Mouse (Mus musculus): ENCODE measurements around the gene Gm2a. TPM values are rescaled to one million over a fixed set of nuclear protein-coding genes. Genes with fewer than 3 reads are reported as not detected.

Gene Gm2a
- 32.8 TPM for polyA plus RNA-seq (2014; fragmentation: Illumina TruSeq; extraction: RNeasy Lipid Tissue Mini Kit (QIAGEN cat#74804); ENCODE audit: insufficient read depth, low read depth, low replicate concordance)

DNA sequence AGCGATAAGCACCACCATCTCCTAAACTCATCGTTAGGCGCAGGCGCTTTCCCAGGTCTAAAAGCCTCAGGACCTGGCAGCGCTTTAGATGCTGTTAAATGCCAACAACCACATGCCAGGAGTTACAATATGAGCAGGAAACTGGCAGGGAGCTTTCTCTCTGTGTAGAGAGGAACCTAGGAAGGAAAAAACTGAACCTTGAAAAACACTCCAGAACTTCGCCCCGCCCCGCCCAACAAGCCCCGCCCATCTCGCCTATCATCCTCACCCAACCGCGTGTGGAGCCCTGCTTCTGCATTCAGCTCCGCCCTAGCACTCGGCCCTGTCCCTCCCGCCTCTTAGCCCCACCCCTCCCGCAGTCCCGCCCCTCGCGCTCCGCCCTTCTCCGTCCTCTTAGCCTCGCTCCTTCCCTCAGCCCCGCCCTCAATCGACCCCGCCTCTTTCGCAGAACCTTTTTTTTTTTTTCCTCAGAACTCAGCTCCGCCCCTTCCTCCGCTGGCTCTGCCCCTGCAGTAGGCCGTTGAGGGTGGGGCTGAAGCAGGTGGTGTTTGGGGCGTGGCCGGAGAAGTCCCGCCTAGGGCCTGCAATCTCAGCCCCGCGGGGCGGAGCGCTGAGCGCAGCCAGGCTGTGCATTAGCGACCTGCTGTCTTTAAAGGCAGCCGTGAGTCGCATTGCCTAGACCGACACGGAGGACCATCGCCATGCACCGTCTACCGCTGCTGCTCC lies at the start of gene Gm2a:
TSS of gene Gm2a (plus strand) at position 653 of the 726 bp plus-strand sequence.

DNA sequence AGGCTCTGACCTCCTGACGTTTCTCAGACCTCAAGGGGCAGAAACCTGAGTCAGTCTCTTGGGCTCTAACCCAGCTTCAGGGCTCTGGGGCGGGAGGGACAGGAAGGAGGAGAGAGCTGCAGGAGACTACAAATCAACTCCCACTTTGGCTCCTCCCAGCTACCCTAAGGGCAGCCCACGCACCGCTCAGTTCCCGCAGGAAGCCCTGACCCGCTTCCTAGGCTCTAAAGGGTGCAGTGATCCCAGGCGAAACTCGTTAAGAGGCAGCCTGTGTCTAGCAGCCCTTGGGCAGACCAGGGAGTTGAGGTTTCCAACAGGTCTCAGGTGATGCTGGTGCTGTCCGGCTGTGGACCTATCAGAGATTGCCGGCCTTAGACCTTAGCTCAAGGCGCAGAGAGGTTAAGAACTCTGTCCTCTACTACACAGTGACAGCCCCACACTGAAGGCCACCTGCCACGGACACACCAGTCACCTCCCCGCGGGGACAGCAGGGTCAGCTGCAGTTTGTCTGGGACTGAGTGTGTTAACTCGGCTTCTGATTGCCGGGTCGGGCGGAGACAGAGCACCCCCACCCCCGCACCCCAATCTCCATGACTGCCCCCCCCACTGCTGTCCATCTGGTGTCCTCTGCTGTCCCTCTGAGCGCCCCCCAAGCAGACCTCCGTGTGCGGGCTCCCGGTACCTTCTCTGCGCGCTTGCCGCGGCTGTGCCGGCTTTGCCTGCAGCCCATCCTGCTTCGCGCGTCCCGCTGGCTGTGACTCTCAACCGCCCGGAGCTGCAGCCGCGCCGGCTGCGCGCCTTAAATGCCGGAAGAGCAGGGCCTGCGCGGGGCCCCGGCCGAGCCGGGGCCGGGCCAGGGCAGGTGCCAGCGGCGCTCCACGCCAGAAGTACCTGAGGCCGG lies 20.3 kb upstream of the Gm2a start, which contains the start of gene Ccdc69:
TSS of gene Ccdc69 (minus strand) at position 801 of the 901 bp plus-strand sequence.

DNA sequence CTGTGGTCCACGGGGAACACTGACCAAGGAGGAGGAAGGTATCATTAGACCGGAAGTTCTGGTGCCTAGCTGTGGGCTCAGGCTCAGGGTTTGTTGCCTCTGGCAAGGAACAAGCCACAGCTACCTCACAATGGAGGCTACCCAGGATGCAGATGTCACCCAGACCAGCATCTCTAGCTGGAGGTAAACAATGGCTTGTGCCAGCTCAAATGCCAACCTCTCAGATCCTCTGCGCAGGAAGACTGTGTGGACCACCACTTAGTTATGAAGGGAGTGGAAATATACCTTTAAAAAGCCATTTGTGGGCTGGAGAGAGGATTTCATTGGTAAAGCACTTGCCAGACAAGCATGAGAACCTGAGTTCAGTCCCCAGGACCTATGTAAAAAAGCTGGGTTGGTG lies 53.7 kb downstream of the Gm2a start, which contains the start of gene Slc36a3:
TSS of gene Slc36a3 (minus strand) at position 101 of the 400 bp plus-strand sequence.

Other genes starting within 250 kb of the Gm2a start
- gene Lyrm7, start 237.2 kb upstream of the Gm2a start, polyA plus RNA-seq (2014; fragmentation: Illumina TruSeq; extraction: RNeasy Lipid Tissue Mini Kit (QIAGEN cat#74804); ENCODE audit: insufficient read depth, low read depth, low replicate concordance) = 2.3 TPM
- 410 TPM for gene Hint1, start 231.7 kb upstream of the Gm2a start, polyA plus RNA-seq (2014; fragmentation: Illumina TruSeq; extraction: RNeasy Lipid Tissue Mini Kit (QIAGEN cat#74804); ENCODE audit: insufficient read depth, low read depth, low replicate concordance)
- 1,138 TPM for gene Gpx3, start 195.7 kb upstream of the Gm2a start, polyA plus RNA-seq (2014; fragmentation: Illumina TruSeq; extraction: RNeasy Lipid Tissue Mini Kit (QIAGEN cat#74804); ENCODE audit: insufficient read depth, low read depth, low replicate concordance)
- 16.4 TPM for gene Tnip1, start 135.2 kb upstream of the Gm2a start, polyA plus RNA-seq (2014; fragmentation: Illumina TruSeq; extraction: RNeasy Lipid Tissue Mini Kit (QIAGEN cat#74804); ENCODE audit: insufficient read depth, low read depth, low replicate concordance)
- gene Anxa6, start 64.7 kb upstream of the Gm2a start, polyA plus RNA-seq (2014; fragmentation: Illumina TruSeq; extraction: RNeasy Lipid Tissue Mini Kit (QIAGEN cat#74804); ENCODE audit: insufficient read depth, low read depth, low replicate concordance) = 136 TPM
- 6.1 TPM for gene Ccdc69, start 20.0 kb upstream of the Gm2a start, polyA plus RNA-seq (2014; fragmentation: Illumina TruSeq; extraction: RNeasy Lipid Tissue Mini Kit (QIAGEN cat#74804); ENCODE audit: insufficient read depth, low read depth, low replicate concordance)
- gene Slc36a3, start 53.6 kb downstream of the Gm2a start, polyA plus RNA-seq (2014; fragmentation: Illumina TruSeq; extraction: RNeasy Lipid Tissue Mini Kit (QIAGEN cat#74804); ENCODE audit: insufficient read depth, low read depth, low replicate concordance) = 0.13 TPM
- gene Slc36a2, start 87.0 kb downstream of the Gm2a start, polyA plus RNA-seq (2014; fragmentation: Illumina TruSeq; extraction: RNeasy Lipid Tissue Mini Kit (QIAGEN cat#74804); ENCODE audit: insufficient read depth, low read depth, low replicate concordance) = 21.9 TPM
- 3.5 TPM for gene Slc36a1, start 106.2 kb downstream of the Gm2a start, polyA plus RNA-seq (2014; fragmentation: Illumina TruSeq; extraction: RNeasy Lipid Tissue Mini Kit (QIAGEN cat#74804); ENCODE audit: insufficient read depth, low read depth, low replicate concordance)
- gene Fat2, start 238.4 kb downstream of the Gm2a start, polyA plus RNA-seq (2014; fragmentation: Illumina TruSeq; extraction: RNeasy Lipid Tissue Mini Kit (QIAGEN cat#74804); ENCODE audit: insufficient read depth, low read depth, low replicate concordance) = 0.15 TPM